Mouse (Mus musculus): ENCODE measurements around the gene Atp6v1e2.

The Atp6v1e2 gene

DNA sequence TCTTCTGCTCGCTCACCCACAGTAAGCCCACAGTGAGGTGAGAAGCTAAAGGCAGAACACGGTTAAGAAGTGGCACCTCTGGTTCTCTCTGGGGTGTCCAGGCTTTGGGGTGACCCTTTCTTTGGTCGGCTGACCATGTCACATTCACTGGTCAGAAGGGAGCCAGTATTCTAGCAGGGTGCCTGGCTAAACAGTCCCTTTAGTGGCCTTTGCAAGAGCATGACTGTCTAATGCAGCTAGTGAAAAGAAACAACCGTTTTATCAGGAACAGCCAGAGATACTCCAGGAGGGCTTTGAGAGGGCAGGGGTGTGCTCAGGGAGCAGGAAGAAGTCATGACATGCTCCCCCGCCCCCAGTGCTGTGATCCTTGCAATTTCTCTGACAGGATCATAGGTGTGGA lies 36.4 kb downstream of the Atp6v1e2 start:
- no peak for DNase-seq

DNA sequence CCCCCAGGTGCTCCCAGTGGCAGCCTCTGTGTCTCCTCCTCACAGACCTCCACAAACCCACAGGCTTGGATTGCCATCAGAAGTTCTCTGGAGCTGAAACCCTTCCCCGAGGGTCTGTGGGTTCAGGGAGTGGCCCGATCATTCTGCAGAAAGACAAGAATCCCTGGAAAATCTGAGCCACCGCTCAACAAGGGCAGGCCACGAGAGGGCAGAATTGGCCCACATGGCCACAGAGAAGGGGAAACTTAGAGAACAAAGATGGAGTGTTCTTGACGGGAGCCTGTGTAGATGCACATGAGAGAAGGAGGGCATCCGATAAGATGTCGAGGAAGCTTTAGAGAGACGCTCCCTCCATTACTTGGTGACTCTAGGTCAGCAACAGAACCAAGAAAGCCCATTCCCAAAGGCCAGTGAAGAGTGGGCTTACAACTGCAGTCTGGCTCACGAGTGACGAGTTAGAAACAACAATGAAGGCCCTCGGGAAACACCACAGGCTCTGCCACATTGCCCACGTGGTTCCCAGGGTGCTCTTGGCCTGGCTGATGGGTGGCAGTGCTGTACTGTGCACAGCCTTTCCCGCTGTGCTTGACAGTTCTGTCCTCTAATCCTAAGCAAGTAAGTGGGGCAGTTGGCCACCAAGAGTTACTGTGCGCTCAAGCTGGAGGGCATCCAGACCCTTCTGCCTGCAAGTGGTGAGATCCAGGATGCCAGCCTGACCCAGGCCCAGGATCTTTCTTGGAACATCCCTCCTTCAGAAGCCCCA lies 37.8 kb downstream of the Atp6v1e2 start:
- peak; percentile 32 for DNase-seq

DNA sequence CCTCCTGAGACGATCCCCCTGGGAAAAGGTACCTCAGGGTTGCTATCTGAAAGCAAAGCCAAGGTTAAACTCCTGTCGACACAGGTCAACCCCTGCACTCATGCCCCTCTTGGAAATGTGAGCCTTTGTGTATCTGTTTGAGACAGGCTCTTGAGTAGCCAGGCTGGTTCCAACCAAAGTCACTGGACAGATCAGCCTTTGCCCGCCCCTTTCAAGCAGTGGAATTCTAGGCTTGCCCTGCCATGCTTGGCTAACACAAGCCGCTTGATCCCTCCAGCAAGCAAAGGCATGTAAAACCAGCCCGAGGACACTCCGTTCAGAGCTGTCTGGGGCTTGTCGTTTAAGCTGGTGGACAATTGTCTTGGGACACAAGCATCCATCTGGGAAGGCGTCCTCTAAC lies 39.4 kb downstream of the Atp6v1e2 start:
- DNase-seq, result no peak

DNA sequence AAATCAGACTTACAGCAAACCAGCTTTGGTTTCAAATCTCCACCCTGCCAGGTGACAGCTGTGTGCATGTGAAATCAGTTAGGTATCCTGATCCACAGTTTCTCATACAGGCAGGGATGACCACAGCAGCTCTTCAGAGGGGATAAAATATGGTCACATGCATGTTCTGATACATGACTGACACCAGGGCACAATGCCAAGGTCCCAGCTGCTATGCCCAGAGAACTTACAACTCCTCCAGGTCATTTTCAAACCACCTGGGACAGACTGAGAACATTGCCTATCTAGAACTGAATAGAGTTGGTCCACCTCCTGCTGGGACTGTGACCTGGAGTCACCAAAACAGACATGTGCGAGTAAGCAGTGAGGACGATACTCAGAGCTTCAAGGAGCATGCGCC lies 40.6 kb downstream of the Atp6v1e2 start:
- no peak for DNase-seq

DNA sequence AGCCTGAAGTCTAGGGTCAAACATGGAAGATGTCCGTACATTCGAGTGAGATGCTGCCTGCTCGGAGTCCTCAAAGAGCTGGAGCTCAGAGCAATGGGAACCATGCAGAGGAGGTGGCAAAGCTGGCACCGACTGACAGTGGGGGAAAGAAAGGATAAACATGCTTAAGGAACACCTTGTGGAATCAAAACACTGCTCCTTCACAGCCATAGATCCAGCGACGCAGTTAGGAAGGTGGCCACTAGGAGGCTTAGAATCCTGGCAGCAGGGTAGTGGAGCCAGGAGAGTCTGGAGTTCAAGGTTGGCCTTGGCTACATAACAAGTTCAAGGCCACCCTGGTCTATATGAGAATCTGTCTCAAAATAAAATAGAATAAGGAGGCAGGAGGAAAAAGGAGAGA lies 41.1 kb downstream of the Atp6v1e2 start:
- DNase-seq, result no peak

DNA sequence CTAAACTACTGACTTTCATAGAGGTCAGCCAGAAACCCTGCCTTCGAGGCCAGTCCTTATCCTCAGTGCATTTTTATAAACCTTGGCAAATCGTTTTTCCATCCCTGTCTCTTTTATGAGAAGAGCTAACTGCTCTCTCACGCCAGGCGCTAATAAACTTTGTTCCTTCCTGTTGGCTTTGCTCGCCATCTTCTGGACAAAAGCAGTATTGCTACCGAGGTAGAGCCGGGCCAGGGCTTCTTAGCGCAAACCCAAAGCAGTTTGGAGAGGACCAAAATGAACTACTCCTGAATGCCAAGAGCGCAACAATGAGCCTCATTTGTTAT lies 41.6 kb downstream of the Atp6v1e2 start:
- DNase-seq, result peak; percentile 77

DNA sequence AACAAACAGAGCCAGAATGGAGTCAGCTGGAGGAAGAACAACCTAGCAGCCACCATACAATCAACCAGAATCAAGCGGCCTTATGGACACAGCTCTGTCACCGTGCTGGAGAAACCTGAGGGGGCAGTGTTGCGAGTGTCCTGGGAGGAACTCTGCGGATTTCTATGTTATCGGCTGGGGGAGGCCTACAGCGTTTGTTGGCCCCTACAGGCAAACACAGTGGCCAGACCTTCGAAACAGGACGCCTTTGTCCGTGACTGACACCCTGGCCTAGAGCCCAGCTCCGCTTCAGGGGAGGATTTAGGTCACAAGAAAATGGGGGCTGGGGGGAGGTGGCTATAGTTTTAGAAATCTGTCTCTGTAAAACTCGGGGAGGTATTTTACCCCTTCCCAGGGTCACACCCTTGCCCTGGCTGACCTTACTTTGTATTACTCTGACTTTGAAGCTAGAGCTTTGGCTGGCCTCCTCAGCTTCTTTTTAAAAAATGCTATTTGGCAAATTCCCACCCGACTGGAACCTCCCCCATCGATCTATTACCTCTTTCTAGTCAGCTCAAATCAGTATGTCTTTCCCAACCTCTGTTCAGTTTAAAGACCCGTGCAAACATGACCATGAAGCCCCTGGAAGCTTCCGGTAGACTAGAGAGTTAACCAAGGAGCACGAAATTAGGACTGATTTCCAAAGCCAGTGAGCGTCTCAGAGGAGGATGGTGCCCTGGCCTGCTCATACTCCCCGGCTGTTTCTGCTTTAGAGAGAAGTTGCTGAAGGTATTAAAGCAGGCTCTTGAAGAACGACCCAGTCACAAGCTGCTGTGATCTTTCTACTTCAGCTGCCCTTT lies 42.2 kb downstream of the Atp6v1e2 start:
- DNase-seq, result peak; percentile 59

DNA sequence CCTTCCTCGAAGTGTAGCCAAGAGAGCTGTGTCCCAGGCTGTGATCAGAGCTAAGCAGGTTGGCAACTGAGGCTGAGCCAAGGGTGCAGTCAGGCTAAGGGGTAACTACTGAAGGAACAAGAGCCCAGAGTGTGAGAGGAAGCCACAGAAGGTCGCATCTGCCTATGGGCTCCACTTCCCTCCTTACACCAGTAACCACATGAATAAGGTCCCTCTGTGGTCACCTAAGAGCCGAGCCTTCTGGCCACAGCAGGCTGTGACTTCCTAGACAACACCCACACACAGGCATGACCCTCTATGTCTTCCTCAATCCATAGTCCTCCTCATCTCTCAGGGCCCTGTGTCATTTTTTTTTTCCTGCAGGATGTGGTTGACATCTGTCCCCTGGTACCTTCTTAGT lies 43.5 kb downstream of the Atp6v1e2 start:
- no peak for DNase-seq

DNA sequence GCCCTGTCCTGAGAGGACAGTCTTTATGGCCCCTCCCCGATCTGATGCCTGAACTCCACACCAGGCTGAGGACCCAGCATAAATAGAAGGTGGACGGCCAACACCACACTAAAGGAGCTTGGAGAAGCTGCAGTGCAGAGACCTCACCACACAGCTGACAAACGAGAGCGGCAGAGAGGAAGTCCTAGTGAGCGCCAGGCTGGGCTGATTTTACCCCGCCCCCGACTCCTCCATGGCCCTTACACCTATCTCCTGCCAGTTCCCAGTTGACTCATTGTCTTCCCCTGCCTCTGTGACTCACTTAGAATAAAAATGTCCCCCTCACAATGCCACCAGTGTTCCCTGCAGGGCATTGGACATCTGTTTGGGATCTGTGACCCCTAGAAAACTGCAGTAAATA lies 44.1 kb downstream of the Atp6v1e2 start:
- DNase-seq, result peak; percentile 54

DNA sequence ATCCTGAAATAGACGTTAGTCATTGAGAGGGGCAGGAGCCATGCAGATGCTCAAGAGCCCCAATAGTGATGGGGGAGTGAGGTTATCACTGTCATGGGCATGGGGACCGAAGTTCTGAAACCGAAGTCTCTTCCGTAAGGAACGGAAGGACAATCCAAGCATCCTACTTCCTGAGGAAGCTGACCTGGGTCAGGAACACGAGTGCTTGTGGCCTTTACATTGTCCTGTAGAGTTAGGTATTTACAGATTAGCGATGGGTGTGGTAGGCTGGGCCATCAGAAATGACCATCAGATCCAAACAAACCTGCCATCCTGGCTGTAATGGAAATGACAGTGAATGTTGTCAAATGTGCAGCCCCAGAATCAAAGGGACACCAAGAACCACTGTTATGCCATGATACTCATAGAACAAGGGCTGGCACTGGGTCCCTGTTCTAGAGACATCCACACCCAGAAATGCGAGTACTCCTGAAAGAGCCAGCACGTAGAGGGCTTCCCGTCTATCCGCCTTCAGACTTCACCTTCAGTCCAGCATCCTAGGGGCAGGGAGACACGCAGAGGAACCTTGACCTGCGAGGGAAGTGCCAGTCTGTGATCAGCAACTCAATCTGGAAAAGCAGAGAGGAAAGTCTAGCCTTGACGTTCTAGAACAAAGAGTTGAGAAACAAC lies 45.2 kb downstream of the Atp6v1e2 start:
- no peak for DNase-seq

DNA sequence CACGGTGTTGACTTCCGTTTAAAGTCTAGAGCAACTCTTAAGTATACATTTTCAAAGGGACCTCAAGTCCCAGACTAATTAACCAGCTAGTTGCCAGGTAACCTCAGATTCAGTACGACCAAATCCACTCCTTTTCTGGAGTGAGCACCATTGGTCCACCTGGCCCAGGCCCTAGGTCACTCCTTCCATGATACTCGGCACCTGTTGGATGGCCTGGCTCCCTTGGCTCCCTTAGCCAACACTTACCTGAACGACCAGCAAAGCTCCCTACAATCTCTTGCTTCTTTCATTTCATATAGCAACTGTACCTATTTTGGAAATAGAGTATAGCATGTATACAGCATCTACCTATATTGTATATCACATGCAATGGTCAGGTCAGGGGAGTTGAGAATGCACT lies 47.1 kb downstream of the Atp6v1e2 start:
- no peak for DNase-seq

DNA sequence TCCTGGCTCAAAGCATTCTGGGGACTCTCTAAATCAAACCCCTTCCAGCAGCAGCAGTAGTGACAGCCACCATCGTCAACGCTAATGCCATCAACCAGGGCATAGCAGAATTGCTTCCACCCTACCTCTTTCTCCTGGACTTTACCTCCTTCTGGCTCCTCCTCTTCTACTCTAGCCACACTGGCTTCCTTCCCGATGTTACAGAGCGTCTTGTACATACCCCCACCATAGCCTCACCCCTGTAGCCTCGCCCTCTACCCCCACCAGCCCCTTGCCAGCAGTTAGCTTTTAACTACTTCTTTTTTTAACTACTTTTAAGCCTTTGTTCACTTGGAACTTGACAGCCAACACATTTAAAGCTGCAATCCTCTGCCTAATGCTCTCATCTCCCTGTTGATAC lies 47.9 kb downstream of the Atp6v1e2 start:
- no peak for DNase-seq

DNA sequence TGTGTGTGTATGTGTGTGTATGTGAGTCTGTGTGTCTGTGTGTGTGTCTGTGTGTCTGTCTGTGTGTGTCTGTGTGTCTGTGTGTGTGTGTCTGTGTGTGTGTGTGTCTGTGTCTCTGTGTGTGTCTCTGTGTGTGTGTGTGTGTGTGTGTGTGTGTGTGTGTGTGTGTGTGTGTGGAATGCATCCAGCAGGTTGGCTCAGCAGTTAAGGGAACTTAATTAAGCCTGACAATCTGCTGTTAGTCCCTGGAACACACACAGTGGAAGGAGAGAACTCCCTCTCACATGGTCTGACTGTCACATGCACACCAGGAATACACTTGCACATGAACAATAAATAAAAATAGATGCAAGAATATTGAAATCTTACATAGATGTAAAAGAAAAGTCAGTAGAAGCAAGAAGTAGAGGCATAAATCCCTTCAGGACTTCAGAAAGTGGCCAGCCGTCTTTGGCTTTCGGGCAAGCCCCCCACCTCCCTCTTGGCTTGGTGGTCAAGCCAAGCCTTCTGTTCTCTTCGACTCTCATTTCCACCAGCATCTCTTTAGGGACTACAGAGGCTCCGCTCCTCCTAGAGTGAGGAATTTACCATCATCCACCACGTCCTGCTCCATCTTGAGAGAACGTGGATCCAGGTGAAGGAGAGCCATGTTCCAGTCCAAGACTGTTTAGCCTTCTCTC lies 50.1 kb downstream of the Atp6v1e2 start:
- no peak for DNase-seq

DNA sequence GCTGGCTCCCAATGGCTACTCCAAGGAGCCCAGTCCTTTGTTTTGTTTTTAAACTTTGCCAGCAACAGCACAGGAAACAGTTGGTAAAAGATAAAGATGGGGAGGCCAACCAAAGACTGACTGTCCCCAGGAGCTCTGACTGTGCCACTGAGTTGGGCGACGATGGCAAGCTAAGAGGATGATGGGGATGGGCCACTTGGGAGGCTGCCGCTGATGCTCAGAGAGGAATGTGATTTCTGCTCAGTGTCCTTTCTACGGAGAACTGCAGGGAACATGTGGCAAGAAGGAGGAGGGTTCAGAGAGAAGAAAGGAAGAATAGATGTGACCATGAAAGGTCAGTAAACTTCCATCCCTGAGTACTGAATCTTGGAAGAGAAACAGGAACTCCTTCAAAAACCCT lies 52.5 kb downstream of the Atp6v1e2 start:
- no peak for DNase-seq
